Mouse (Mus musculus): ENCODE data around the gene Olfr781. TPM values are rescaled to one million over a fixed set of nuclear protein-coding genes. Genes with fewer than 3 reads are reported as not detected.
"Not testable (repeated sequence)": the region's sequence is repeated elsewhere in the genome, so short reads cannot be mapped to it uniquely, and the experiment has no call there.

Gene Olfr781
- total RNA-seq (2015; ENCODE audit: low replicate concordance) (not detected in 2 replicates), total RNA-seq (2017; ENCODE audit: low replicate concordance) (not detected in 2 replicates)

- no peak for ATAC-seq (replicated peaks; ENCODE audit: low FRiP score, poor library complexity, severe bottlenecking)
These were observed at the start of gene Olfr781 for GRCm38 (mm10) chr10:129328554-129328953. TSS of gene Olfr781 (plus strand) at chr10:129328854.

GRCm38 (mm10) chr10:129312973-129313372 is 15.7 kb upstream of the Olfr781 start:
- not testable (repeated sequence) for ATAC-seq (replicated peaks; ENCODE audit: low FRiP score, poor library complexity, severe bottlenecking)

- ATAC-seq (replicated peaks; ENCODE audit: low FRiP score, poor library complexity, severe bottlenecking) = not testable (repeated sequence)
These were observed 15.1 kb upstream of the Olfr781 start for GRCm38 (mm10) chr10:129313521-129313920.

- ATAC-seq (replicated peaks; ENCODE audit: low FRiP score, poor library complexity, severe bottlenecking) = no peak
These were observed 10.8 kb upstream of the Olfr781 start, which contains the start of gene Olfr780 for GRCm38 (mm10) chr10:129317817-129318216. TSS of gene Olfr780 (plus strand) at chr10:129318117.

GRCm38 (mm10) chr10:129348550-129348949 is 19.9 kb downstream of the Olfr781 start, which contains the start of gene Olfr782:
TSS of gene Olfr782 (plus strand) at chr10:129348850.
- no peak for ATAC-seq (replicated peaks; ENCODE audit: low FRiP score, poor library complexity, severe bottlenecking)

GRCm38 (mm10) chr10:129352475-129352874 is 23.8 kb downstream of the Olfr781 start:
- ATAC-seq (replicated peaks; ENCODE audit: low FRiP score, poor library complexity, severe bottlenecking) = not testable (repeated sequence)

- ATAC-seq (replicated peaks; ENCODE audit: low FRiP score, poor library complexity, severe bottlenecking) = not testable (repeated sequence)
These were observed 27.8 kb downstream of the Olfr781 start for GRCm38 (mm10) chr10:129356496-129356895.

- ATAC-seq (replicated peaks; ENCODE audit: low FRiP score, poor library complexity, severe bottlenecking) = no peak
These were observed 28.7 kb downstream of the Olfr781 start for GRCm38 (mm10) chr10:129357307-129357706.

GRCm38 (mm10) chr10:129374051-129374450 is 45.4 kb downstream of the Olfr781 start:
- not testable (repeated sequence) for ATAC-seq (replicated peaks; ENCODE audit: low FRiP score, poor library complexity, severe bottlenecking)

Other genes starting within 250 kb of the Olfr781 start
- not detected in 2 replicates for gene Olfr767, start 245.9 kb upstream of the Olfr781 start, total RNA-seq (2015; ENCODE audit: low replicate concordance)
- not detected in 2 replicates for gene Olfr767, start 245.9 kb upstream of the Olfr781 start, total RNA-seq (2017; ENCODE audit: low replicate concordance)
- gene Olfr768, start 229.5 kb upstream of the Olfr781 start, total RNA-seq (2015; ENCODE audit: low replicate concordance) = not detected in 2 replicates
- gene Olfr768, start 229.5 kb upstream of the Olfr781 start, total RNA-seq (2017; ENCODE audit: low replicate concordance) = not detected in 2 replicates
- gene Olfr769, start 211.0 kb upstream of the Olfr781 start, total RNA-seq (2015; ENCODE audit: low replicate concordance) = not detected in 2 replicates
- gene Olfr769, start 211.0 kb upstream of the Olfr781 start, total RNA-seq (2017; ENCODE audit: low replicate concordance) = not detected in 2 replicates
- not detected in 2 replicates for gene Olfr770, start 189.9 kb upstream of the Olfr781 start, total RNA-seq (2015; ENCODE audit: low replicate concordance)
- gene Olfr770, start 189.9 kb upstream of the Olfr781 start, total RNA-seq (2017; ENCODE audit: low replicate concordance) = not detected in 2 replicates
- gene Olfr771, start 164.1 kb upstream of the Olfr781 start, total RNA-seq (2015; ENCODE audit: low replicate concordance) = not detected in 2 replicates
- not detected in 2 replicates for gene Olfr771, start 164.1 kb upstream of the Olfr781 start, total RNA-seq (2017; ENCODE audit: low replicate concordance)
- not detected in 2 replicates for gene Olfr772, start 150.9 kb upstream of the Olfr781 start, total RNA-seq (2015; ENCODE audit: low replicate concordance)
- not detected in 2 replicates for gene Olfr772, start 150.9 kb upstream of the Olfr781 start, total RNA-seq (2017; ENCODE audit: low replicate concordance)
- gene Olfr773, start 141.4 kb upstream of the Olfr781 start, total RNA-seq (2015; ENCODE audit: low replicate concordance) = not detected in 2 replicates
- gene Olfr773, start 141.4 kb upstream of the Olfr781 start, total RNA-seq (2017; ENCODE audit: low replicate concordance) = not detected in 2 replicates
- not detected in 2 replicates for gene Olfr774, start 92.7 kb upstream of the Olfr781 start, total RNA-seq (2015; ENCODE audit: low replicate concordance)
- not detected in 2 replicates for gene Olfr774, start 92.7 kb upstream of the Olfr781 start, total RNA-seq (2017; ENCODE audit: low replicate concordance)
- gene Olfr775, start 80.4 kb upstream of the Olfr781 start, total RNA-seq (2015; ENCODE audit: low replicate concordance) = not detected in 2 replicates
- gene Olfr775, start 80.4 kb upstream of the Olfr781 start, total RNA-seq (2017; ENCODE audit: low replicate concordance) = not detected in 2 replicates
- gene Olfr776, start 69.7 kb upstream of the Olfr781 start, total RNA-seq (2015; ENCODE audit: low replicate concordance) = not detected in 2 replicates
- gene Olfr776, start 69.7 kb upstream of the Olfr781 start, total RNA-seq (2017; ENCODE audit: low replicate concordance) = not detected in 2 replicates
- gene Olfr777, start 57.4 kb upstream of the Olfr781 start, total RNA-seq (2015; ENCODE audit: low replicate concordance) = not detected in 2 replicates
- gene Olfr777, start 57.4 kb upstream of the Olfr781 start, total RNA-seq (2017; ENCODE audit: low replicate concordance) = not detected in 2 replicates
- gene Olfr780, start 10.7 kb upstream of the Olfr781 start, total RNA-seq (2015; ENCODE audit: low replicate concordance) = not detected in 2 replicates
- not detected in 2 replicates for gene Olfr780, start 10.7 kb upstream of the Olfr781 start, total RNA-seq (2017; ENCODE audit: low replicate concordance)
- gene Olfr782, start 20.0 kb downstream of the Olfr781 start, total RNA-seq (2015; ENCODE audit: low replicate concordance) = not detected in 2 replicates
- not detected in 2 replicates for gene Olfr782, start 20.0 kb downstream of the Olfr781 start, total RNA-seq (2017; ENCODE audit: low replicate concordance)
- 0.42 TPM in 1 of 2 replicates, not detected in the other for gene Olfr784, start 55.2 kb downstream of the Olfr781 start, total RNA-seq (2015; ENCODE audit: low replicate concordance)
- not detected in 2 replicates for gene Olfr784, start 55.2 kb downstream of the Olfr781 start, total RNA-seq (2017; ENCODE audit: low replicate concordance)
- gene Olfr785, start 76.6 kb downstream of the Olfr781 start, total RNA-seq (2015; ENCODE audit: low replicate concordance) = not detected in 2 replicates
- not detected in 2 replicates for gene Olfr785, start 76.6 kb downstream of the Olfr781 start, total RNA-seq (2017; ENCODE audit: low replicate concordance)
- gene Olfr786, start 98.5 kb downstream of the Olfr781 start, total RNA-seq (2015; ENCODE audit: low replicate concordance) = not detected in 2 replicates
- not detected in 2 replicates for gene Olfr786, start 98.5 kb downstream of the Olfr781 start, total RNA-seq (2017; ENCODE audit: low replicate concordance)
- gene Olfr787, start 133.0 kb downstream of the Olfr781 start, total RNA-seq (2015; ENCODE audit: low replicate concordance) = not detected in 2 replicates
- gene Olfr787, start 133.0 kb downstream of the Olfr781 start, total RNA-seq (2017; ENCODE audit: low replicate concordance) = not detected in 2 replicates
- not detected in 2 replicates for gene Olfr788, start 142.1 kb downstream of the Olfr781 start, total RNA-seq (2015; ENCODE audit: low replicate concordance)
- gene Olfr788, start 142.1 kb downstream of the Olfr781 start, total RNA-seq (2017; ENCODE audit: low replicate concordance) = not detected in 2 replicates
- not detected in 2 replicates for gene Olfr789, start 155.9 kb downstream of the Olfr781 start, total RNA-seq (2015; ENCODE audit: low replicate concordance)
- gene Olfr789, start 155.9 kb downstream of the Olfr781 start, total RNA-seq (2017; ENCODE audit: low replicate concordance) = not detected in 2 replicates
- gene Olfr790, start 169.6 kb downstream of the Olfr781 start, total RNA-seq (2015; ENCODE audit: low replicate concordance) = not detected in 2 replicates
- not detected in 2 replicates for gene Olfr790, start 169.6 kb downstream of the Olfr781 start, total RNA-seq (2017; ENCODE audit: low replicate concordance)
- not detected in 2 replicates for gene Olfr791, start 192.9 kb downstream of the Olfr781 start, total RNA-seq (2015; ENCODE audit: low replicate concordance)
- not detected in 2 replicates for gene Olfr791, start 192.9 kb downstream of the Olfr781 start, total RNA-seq (2017; ENCODE audit: low replicate concordance)
- not detected in 2 replicates for gene Olfr792, start 210.3 kb downstream of the Olfr781 start, total RNA-seq (2015; ENCODE audit: low replicate concordance)
- not detected in 2 replicates for gene Olfr792, start 210.3 kb downstream of the Olfr781 start, total RNA-seq (2017; ENCODE audit: low replicate concordance)
- not detected in 2 replicates for gene Olfr794, start 238.8 kb downstream of the Olfr781 start, total RNA-seq (2015; ENCODE audit: low replicate concordance)
- gene Olfr794, start 238.8 kb downstream of the Olfr781 start, total RNA-seq (2017; ENCODE audit: low replicate concordance) = not detected in 2 replicates

Measured in erythroid progenitor cell, adult 5-6 weeks (primary cell).